Mouse (Mus musculus) ES-Bruce4 (cell line): ENCODE measurements at regions not wholly inside any gene's neighbourhood (a gene's known extent, or its start where the extent isn't known, plus 50 kb on each side); places are given as distances from the start of the nearest gene placed in this dataset.

ENCODE experiments used
- CTCF ChIP-seq: IDR thresholded peaks from one replicate; pipeline ENCODE4 v1.8.1; 2011; ENCODE audit warnings: low read depth, low read length
- EP300 ChIP-seq: IDR thresholded peaks from 2 replicates; pipeline ENCODE4 v1.6.1; 2011; ENCODE audit warnings: low read depth, low read length; ENCODE audit not compliant: insufficient read depth
- POLR2A ChIP-seq: IDR thresholded peaks from one replicate; pipeline ENCODE4 v1.8.1; 2011; ENCODE audit warnings: low read length; ENCODE audit not compliant: insufficient read depth

DNA sequence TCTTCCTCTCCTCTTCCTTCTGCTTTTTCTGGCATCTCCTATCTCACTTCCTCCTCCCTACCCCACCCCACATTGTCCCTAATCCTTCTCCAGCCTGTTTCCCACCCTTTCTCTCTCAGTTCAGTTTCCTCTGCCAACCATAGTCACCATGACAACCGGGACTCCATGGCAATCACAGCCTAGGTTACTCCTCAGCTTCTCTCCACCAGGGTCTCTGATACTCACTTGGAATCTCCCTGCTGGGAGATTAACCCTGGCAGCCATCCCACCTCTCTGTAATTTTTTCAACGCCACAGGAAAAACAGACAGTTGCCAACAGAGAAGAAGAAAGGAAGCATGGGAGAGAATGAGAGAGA lies 448.8 kb downstream of the Gm9195 start:
- no peak for TF ChIP-seq CTCF
- TF ChIP-seq POLR2A = no peak
- no peak for TF ChIP-seq EP300
